Mouse (Mus musculus) liver, embryonic 13.5 days (tissue): ENCODE measurements around the gene Pepd. TPM values are rescaled to one million over a fixed set of nuclear protein-coding genes. Genes with fewer than 3 reads are reported as not detected.

Experiments
- ATAC-seq: fragments of 200-750 bp; cut with Nextera tagmentation; 2 replicates; pipeline ENCODE4 v1.8.0; 2017; ENCODE audit warnings: low read depth, mild to moderate bottlenecking, moderate number of reproducible peaks, moderate library complexity
- DNase-seq: peaks from one replicate; pipeline ENCODE4 v3.0.0; 2022
- H3K27ac ChIP-seq: fragments of 300-500 bp; sonication (generic); 2 replicates; pipeline ENCODE4 v1.5.1; 2015; ENCODE audit warnings: moderate library complexity, mild to moderate bottlenecking, inconsistent platforms
- H3K27me3 ChIP-seq: fragments of 300-500 bp; sonication (generic); 2 replicates; pipeline ENCODE4 v1.6.1; 2015; ENCODE audit warnings: mild to moderate bottlenecking, inconsistent platforms
- H3K36me3 ChIP-seq: fragments of 300-500 bp; sonication (generic); 2 replicates; pipeline ENCODE4 v1.6.1; 2015; ENCODE audit warnings: mild to moderate bottlenecking, inconsistent platforms
- H3K4me1 ChIP-seq: fragments of 300-500 bp; sonication (generic); replicated peaks from 2 replicates; pipeline ENCODE4 v1.6.1; 2015; ENCODE audit warnings: inconsistent platforms
- H3K4me2 ChIP-seq: fragments of 300-500 bp; sonication (generic); 2 replicates; pipeline ENCODE4 v1.6.1; 2015; ENCODE audit warnings: inconsistent platforms, mild to moderate bottlenecking, moderate library complexity
- H3K4me3 ChIP-seq: fragments of 300-500 bp; sonication (generic); replicated peaks from 2 replicates; pipeline ENCODE4 v1.5.1; 2015; ENCODE audit warnings: mild to moderate bottlenecking, inconsistent platforms
- H3K9ac ChIP-seq: fragments of 300-500 bp; sonication (generic); 2 replicates; pipeline ENCODE4 v1.6.1; 2015; ENCODE audit warnings: mild to moderate bottlenecking, inconsistent platforms
- H3K9me3 ChIP-seq: fragments of 300-500 bp; sonication (generic); replicated peaks from 2 replicates; pipeline ENCODE4 v1.6.1; 2016; ENCODE audit warnings: inconsistent platforms
- WGBS: fragments of 180-500 bp; shearing (Covaris S2); methylation state at CpG from one replicate; pipeline ENCODE4 v1.1.7; 2015; ENCODE audit not compliant: insufficient replicate concordance; 5-methylcytosine and 5-hydroxymethylcytosine counted together
- polyA plus RNA-seq: library from polyadenylated mRNA; unstranded; fragments of >200 nt; fragmentation: Nextera tagmentation; extraction: Ambion mirVana; gene quantifications from 2 replicates; pipeline ENCODE4 v1.2.1, GENCODE M21; 2015

The Pepd gene
- polyA plus RNA-seq, 1 experiment from 2014 or later = 50.8 TPM

DNA sequence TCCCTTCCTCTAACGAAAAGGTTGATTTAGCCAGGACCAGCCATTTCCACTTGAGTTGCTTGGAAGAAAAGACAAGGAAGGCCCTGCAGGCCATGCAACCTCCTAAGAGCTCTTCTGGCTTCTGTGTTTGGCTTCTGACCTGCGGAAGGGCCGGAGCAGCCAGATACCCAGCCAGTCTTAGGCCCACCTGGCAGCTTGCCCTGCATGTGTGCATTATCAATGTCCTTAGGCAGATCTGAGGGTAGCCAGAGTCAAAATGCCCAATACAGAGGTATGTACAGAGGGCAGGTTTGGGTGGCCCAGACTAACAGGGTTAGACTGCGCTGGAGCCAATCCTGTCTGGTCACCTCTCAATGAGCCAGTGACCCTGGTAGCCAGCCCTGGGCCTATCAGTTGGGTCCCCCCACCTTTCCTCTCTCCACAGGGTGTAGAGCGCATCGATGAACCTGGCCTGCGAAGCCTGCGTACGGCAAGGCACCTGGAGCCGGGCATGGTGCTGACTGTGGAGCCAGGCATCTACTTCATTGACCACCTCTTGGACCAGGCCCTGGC is 131.2 kb downstream of the Pepd start:
- 89% methylated on average over 10 of the region's 10 CpGs for WGBS
- no peak overlapping the region for H3K27ac ChIP-seq
- ATAC-seq (peak; percentile 48; the same call in 1 of the 2 replicates), DNase-seq (no peak)
- H3K4me3 ChIP-seq = no peak overlapping the region
- peaks cover 20% of the 10 kb centered on the region for H3K4me1 ChIP-seq
- no peaks in the 10 kb centered on the region for H3K27me3 ChIP-seq
- no peaks in the 10 kb centered on the region for H3K9me3 ChIP-seq
- H3K36me3 ChIP-seq = peaks cover 83% of the 10 kb centered on the region
- H3K9ac ChIP-seq = no peak overlapping the region
- H3K4me2 ChIP-seq = no peak overlapping the region

DNA sequence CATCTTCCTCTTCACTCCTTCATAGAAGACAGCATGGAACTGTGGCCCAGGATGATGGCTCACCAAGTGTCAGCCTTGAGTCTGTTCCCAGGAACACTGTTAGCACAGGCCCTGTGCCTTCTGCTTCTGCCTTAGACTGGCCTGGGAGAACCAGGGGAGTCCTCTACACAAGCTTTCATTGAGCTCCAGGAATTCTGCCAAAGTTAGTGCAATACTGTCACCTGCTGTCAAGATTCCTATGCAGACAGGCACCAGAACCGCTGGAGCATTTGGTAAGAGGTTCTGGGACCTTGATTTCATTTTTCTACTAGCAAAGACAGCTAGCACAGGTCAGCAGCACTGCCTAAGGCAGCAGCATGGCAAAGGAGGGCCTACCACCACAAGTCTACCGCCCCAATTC is 132.5 kb downstream of the Pepd start:
- ATAC-seq = no peak
- Histone ChIP-seq H3K27me3 (no peaks in the 10 kb centered on the region), H3K4me1 (peaks cover 26% of the 10 kb centered on the region), H3K36me3 (peaks cover 91% of the 10 kb centered on the region), H3K9me3 (no peaks in the 10 kb centered on the region), H3K4me3 (no peak overlapping the region), H3K4me2 (no peak overlapping the region), H3K27ac (no peak overlapping the region), H3K9ac (no peak overlapping the region)
- 89% methylated on average over 2 of the region's 2 CpGs for WGBS
- DNase-seq = no peak

DNA sequence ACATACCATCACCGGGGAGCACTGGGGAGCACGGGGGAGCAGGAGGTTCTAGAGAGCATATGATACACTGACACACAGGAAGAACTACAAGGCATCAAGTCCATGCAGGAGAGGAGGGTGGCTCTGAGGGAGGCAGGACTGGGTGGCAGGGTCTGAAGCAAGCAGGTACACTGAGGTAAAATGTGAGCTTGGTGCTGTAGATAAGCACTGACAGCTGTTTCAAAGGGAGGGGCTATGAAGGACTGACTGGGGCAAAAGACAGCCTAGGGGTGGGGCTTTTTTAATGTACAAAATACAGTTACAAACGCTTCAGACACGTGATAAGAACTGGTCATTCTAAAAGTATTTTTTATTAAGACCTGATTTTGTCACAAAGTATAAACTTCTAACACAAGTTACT is 133.9 kb downstream of the Pepd start:
- peaks cover 22% of the 10 kb centered on the region for H3K4me1 ChIP-seq
- no peaks in the 10 kb centered on the region for H3K9me3 ChIP-seq
- no peak overlapping the region for H3K4me3 ChIP-seq
- peak; percentile 66; the same call in 1 of the 2 replicates for ATAC-seq
- no peak for DNase-seq
- no peaks in the 10 kb centered on the region for H3K27me3 ChIP-seq
- WGBS = 61% methylated on average over 4 of the region's 4 CpGs
- H3K9ac ChIP-seq = no peak overlapping the region
- no peak overlapping the region for H3K4me2 ChIP-seq
- H3K27ac ChIP-seq = no peak overlapping the region
- peaks cover 94% of the 10 kb centered on the region for H3K36me3 ChIP-seq

DNA sequence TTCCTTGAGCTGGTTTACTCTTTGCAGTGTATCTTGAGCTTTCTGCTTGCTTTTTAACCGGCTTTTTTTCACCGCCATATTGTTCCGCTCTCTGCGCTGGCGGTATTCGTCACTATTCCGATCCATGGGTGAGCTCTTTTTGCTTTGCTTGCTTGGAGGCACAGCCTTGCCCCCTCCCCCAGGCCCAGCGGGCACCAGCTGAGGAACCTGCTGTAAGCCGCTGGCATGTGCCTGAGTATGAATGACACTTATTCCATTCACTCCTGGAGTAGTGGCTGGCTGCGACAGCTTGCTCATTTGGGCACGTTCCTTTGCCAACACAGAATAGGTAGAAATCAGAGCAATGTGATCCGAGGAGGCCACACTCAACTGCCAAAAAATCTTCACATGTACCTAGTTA is 138.4 kb downstream of the Pepd start:
- peaks cover 42% of the 10 kb centered on the region for H3K4me1 ChIP-seq
- no peak overlapping the region for H3K9ac ChIP-seq
- peaks cover 55% of the 10 kb centered on the region for H3K36me3 ChIP-seq
- H3K9me3 ChIP-seq = no peaks in the 10 kb centered on the region
- ATAC-seq = no peak
- H3K4me3 ChIP-seq = no peak overlapping the region
- no peak overlapping the region for H3K27ac ChIP-seq
- 93% methylated on average over 12 of the region's 12 CpGs for WGBS
- H3K27me3 ChIP-seq = no peaks in the 10 kb centered on the region
- H3K4me2 ChIP-seq = no peak overlapping the region
- no peak for DNase-seq

DNA sequence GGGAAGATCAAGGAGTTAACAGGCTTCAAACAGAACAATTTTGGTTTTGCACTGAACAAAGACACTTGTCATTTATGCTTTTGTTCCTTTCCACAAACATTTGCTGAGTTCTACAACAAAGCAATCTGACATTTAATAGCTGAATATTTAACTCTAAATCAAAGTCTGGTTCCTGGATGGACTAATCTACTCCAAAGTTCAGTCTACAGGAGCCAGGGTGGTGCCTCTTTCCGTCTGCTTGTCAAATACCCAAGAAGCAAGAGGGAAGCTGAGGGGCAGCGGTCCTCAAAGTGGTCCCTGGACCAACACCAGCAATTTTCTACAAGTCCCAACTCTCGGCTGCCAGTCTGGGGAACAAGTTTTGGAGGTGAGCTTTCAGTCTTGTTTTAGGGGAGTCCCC is 141.0 kb downstream of the Pepd start:
- no peak for ATAC-seq
- no peak overlapping the region for H3K27ac ChIP-seq
- DNase-seq = no peak
- H3K9me3 ChIP-seq = no peaks in the 10 kb centered on the region
- peaks cover 28% of the 10 kb centered on the region for H3K36me3 ChIP-seq
- H3K4me1 ChIP-seq = peaks cover 40% of the 10 kb centered on the region
- no peaks in the 10 kb centered on the region for H3K27me3 ChIP-seq
- no peak overlapping the region for H3K4me2 ChIP-seq
- H3K9ac ChIP-seq = no peak overlapping the region
- no peak overlapping the region for H3K4me3 ChIP-seq
- 90% methylated on average over 3 of the region's 3 CpGs for WGBS

DNA sequence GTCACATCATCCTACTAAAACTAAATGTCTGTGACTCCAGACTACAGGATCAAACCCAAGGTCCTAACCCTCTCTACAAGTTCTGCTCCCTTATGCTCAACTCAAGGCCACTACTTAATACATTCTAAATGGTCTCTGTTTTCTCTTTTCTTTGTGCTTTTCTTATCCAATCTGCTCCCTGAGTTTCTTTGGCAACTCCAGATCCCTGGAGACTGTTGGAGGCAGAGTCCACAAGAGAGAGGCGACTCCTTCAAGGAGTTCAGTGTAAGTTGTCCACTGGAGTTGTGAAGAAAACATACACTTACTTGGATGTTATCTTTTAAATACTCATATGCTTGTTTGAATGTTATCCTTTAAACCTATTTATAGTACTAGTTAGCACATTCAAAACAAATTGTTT is 142.1 kb downstream of the Pepd start:
- WGBS = 89% methylated on average over 1 of the region's 1 CpGs
- H3K4me3 ChIP-seq = peak overlapping the region; percentile 93; the same call in 1 of the 2 replicates

DNA sequence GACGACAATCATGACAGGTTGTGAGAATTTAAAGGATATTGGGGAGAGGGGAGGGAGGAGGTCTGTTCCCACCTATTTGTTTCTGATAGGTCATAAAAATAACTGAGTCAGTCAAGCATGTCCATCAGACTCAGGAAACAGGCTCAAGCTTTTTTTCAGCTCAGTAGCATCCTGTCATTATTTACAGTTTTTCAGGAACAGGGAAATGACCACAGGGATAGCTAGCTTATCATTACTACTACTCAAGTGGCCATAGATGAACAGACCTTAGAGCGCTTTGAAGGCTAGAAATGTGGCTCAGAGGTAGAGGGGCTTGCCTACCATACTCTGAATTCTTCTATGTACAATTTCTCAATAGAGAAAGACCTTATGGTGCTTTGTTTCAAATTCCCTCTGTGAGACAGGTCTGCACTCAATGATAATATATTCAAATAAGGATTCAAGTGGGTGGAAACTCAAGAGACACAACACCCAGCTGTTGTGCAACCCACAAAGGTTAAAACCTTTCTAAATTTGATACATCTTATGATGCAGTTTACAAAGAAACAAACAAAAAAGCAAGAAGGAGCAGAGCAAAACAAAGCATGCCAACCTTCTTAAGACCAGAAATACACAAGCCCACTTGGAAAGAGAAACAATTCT is 142.9 kb downstream of the Pepd start:
- no peak for DNase-seq
- 56% methylated on average over 2 of the region's 2 CpGs for WGBS
- Histone ChIP-seq H3K9me3 (no peaks in the 10 kb centered on the region), H3K27ac (peak overlapping the region; percentile 93), H3K4me1 (peaks cover 34% of the 10 kb centered on the region), H3K27me3 (no peaks in the 10 kb centered on the region), H3K4me2 (peak overlapping the region; percentile 88), H3K36me3 (peaks cover 12% of the 10 kb centered on the region), H3K4me3 (peak overlapping the region; percentile 93), H3K9ac (peak overlapping the region; percentile 95)
- ATAC-seq = no peak

More for the DNA sequence above, 142.1 kb downstream of the Pepd start:
- Histone ChIP-seq H3K4me2 (peak overlapping the region; percentile 88), H3K9ac (peak overlapping the region; percentile 95), H3K9me3 (no peaks in the 10 kb centered on the region), H3K27ac (no peak overlapping the region), H3K4me1 (peaks cover 35% of the 10 kb centered on the region), H3K36me3 (peaks cover 19% of the 10 kb centered on the region), H3K27me3 (no peaks in the 10 kb centered on the region)
- DNase-seq (no peak), ATAC-seq (no peak)

DNA sequence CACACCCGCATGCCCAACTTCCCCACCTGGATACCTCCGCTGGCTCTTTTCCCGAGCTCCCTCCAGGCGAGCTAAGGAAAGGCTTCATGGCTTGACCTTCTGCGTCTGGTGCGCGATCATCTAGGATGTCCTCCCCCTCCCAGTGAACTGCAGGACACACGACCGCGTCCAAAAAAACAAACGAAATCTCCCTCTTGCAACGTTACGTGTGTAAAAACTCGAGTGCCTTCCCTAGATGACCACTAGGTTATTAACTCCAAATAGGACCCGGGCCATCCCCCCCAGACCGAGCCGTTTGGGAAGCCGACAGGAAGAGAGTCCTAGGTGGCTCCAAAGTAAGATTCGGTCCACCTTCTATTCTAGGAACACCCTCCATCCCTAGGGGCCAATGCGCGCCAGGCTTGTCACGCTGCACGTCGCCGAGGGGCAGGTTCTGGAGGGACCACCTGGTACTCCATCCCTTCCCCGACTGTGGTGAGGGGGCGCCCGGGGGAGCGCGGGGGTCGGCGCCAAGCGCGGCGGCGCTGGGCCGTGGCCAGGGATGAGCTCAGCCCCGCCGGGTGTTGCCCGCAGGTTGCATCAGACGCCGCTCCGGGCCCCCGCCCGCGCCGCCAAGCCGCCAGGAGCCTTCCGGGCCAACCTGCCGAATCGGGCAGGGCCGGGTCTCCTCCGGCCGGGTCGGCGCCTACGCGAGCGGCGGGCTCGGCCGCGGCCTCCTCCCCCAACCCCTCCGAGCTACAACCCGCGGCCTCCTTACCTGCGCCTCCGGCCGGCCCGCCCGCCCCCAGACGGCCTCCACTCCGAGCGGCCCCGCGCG is 143.6 kb downstream of the Pepd start:
- ATAC-seq (peak; percentile 71), DNase-seq (peak; percentile 57)
- Histone ChIP-seq H3K4me1 (peaks cover 34% of the 10 kb centered on the region), H3K27ac (peak overlapping the region; percentile 93), H3K36me3 (peaks cover 4% of the 10 kb centered on the region), H3K9ac (peak overlapping the region; percentile 95), H3K4me3 (peak overlapping the region; percentile 93), H3K4me2 (peak overlapping the region; percentile 88), H3K9me3 (no peaks in the 10 kb centered on the region), H3K27me3 (no peaks in the 10 kb centered on the region)
- WGBS = 1% methylated on average over 71 of the region's 77 CpGs

DNA sequence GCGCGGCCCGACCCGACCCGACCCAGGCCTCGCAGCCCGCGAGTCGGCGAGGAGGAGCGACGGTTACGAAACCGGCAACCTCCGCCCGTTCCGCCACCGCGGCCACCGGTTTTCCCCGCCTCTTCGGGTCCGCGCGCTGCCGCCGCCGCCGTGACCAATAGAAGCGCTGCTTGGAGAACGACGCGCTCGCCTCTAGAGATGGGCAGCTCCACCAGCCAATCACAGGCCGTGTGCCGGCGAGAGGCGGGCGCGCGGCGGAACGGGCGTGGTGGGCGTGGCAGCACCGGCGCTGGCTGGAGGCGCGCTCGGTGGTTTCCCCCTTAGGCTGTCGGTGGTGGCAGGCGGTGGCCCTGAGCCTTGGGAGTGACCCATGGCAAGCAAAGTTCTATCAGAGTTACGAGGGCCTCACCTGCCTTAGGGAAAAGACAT is 144.3 kb downstream of the Pepd start, which contains the start of gene Cebpg:
Cebpg (minus strand) TSS at position 138 of the 429 bp plus-strand sequence.
- peak; percentile 96 for DNase-seq

DNA sequence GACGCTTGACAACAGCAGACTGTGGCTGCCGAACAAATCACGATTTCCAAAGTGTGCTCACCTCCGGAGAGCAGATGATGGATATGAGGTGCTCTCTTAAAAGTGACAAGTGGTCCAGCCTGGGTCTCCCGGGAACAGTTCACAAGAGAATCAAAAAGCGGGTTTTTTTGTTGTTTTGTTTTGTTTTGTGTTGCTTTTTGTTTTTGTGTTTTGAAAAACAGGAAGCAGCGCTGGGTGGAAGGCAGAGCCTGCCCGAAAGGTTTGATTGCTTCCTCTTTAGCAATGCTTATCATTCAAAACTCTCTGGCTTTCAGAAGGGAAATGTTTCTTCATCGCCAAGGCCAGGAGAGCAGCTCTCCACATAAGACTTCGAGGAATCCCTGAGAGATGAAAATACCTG is 144.8 kb downstream of the Pepd start:
- Histone ChIP-seq H3K27ac (peak overlapping the region; percentile 83), H3K9me3 (no peaks in the 10 kb centered on the region), H3K4me2 (peak overlapping the region; percentile 88), H3K27me3 (no peaks in the 10 kb centered on the region), H3K4me1 (peaks cover 34% of the 10 kb centered on the region), H3K9ac (peak overlapping the region; percentile 72), H3K4me3 (peak overlapping the region; percentile 93), H3K36me3 (no peaks in the 10 kb centered on the region; the same call in 1 of the 2 replicates)
- 4% methylated on average over 10 of the region's 10 CpGs for WGBS
- ATAC-seq (no peak; the same call in 1 of the 2 replicates), DNase-seq (no peak)

More for the DNA sequence above, 144.3 kb downstream of the Pepd start, which contains the start of gene Cebpg:
- peak; percentile 96 for ATAC-seq
- WGBS = under 1% methylated on average over 40 of the region's 53 CpGs
- Histone ChIP-seq H3K27ac (peak within 1 kb of the TSS; percentile 93), H3K27me3 (no peaks in the 10 kb centered on the region), H3K4me2 (peak within 1 kb of the TSS; percentile 88), H3K4me1 (peaks cover 34% of the 10 kb centered on the region), H3K4me3 (peak within 1 kb of the TSS; percentile 93), H3K9me3 (no peaks in the 10 kb centered on the region), H3K36me3 (no peaks in the 10 kb centered on the region; the same call in 1 of the 2 replicates), H3K9ac (peak within 1 kb of the TSS; percentile 95)

DNA sequence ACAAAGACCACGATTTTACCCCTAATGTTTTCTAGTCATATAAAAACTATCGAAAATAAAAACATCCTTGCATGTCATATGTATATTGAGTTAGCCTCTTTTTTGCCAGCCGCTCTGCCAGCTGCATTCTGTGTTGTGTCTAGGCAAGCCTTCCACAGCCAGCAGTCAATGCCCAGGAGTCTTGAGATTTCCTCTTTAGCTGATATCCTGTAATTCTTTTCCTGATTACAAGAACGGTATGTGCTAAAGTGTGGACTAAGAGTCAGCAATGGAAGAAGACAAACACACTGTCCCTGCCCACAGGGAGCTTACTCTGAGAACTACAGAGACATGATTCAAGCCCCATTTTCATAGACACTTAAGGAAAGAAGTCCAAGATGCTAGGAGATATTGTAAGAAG is 145.4 kb downstream of the Pepd start:
- H3K27me3 ChIP-seq = no peaks in the 10 kb centered on the region
- DNase-seq (no peak), ATAC-seq (no peak)
- H3K4me1 ChIP-seq = peaks cover 34% of the 10 kb centered on the region
- peak overlapping the region; percentile 88 for H3K4me2 ChIP-seq
- H3K9ac ChIP-seq = peak overlapping the region; percentile 72; the same call in 1 of the 2 replicates
- H3K4me3 ChIP-seq = no peak overlapping the region; the same call in 1 of the 2 replicates
- 53% methylated on average over 4 of the region's 4 CpGs for whole genome bisulfite sequencing
- peak overlapping the region; percentile 83; the same call in 1 of the 2 replicates for H3K27ac ChIP-seq
- no peaks in the 10 kb centered on the region; the same call in 1 of the 2 replicates for H3K36me3 ChIP-seq
- H3K9me3 ChIP-seq = no peaks in the 10 kb centered on the region
